In genomic region chr3:95199101-95199500, GRCm38 (mm10) we compare ENCODE assay signal across 24 mouse cellular contexts. TPM values are rescaled to one million over a fixed set of nuclear protein-coding genes. Genes with fewer than 3 reads are reported as not detected.
"Had no signal": no experiment of that assay in that cellular context is flagged by ENCODE, and none has a peak within 500 bp of the region (broad histone marks: within the 10 kb centered on the region; RNA-seq: fewer than 3 reads in every experiment).

No protein-coding gene starts in this region.

- H3K4me3 ChIP-seq: heart, adult 2 months; heart, embryonic 13.5 days; heart, embryonic 15.5 days; hindbrain, embryonic 13.5 days; hindbrain, embryonic 15.5 days; limb, embryonic 13.5 days; limb, embryonic 15.5 days; liver, embryonic 12.5 days had no signal

- H3K9ac ChIP-seq: heart, embryonic 13.5 days; heart, embryonic 15.5 days; hindbrain, embryonic 13.5 days; hindbrain, embryonic 15.5 days; limb, embryonic 13.5 days; limb, embryonic 15.5 days; liver, embryonic 12.5 days; liver, embryonic 14.5 days had no signal

- DNase-seq: gastrocnemius, postnatal 14 days; gastrocnemius, postnatal 36 days; heart, adult 11 months; heart, adult 2 months; heart, postnatal 14 days; heart, postnatal 36 days; layer of hippocampus, adult 9-11 months; layer of hippocampus, postnatal 36 days; left cerebral cortex, postnatal 4 days; lung, adult 18-20 months had no signal

- H3K27ac ChIP-seq: heart, adult 2 months; heart, embryonic 13.5 days; heart, embryonic 15.5 days; hindbrain, embryonic 13.5 days; hindbrain, embryonic 15.5 days; hindbrain, postnatal 0 days; limb, embryonic 13.5 days; limb, embryonic 15.5 days; liver, embryonic 12.5 days; liver, embryonic 14.5 days had no signal

- H3K27me3 ChIP-seq: heart, embryonic 13.5 days; heart, embryonic 15.5 days; hindbrain, embryonic 13.5 days; hindbrain, embryonic 15.5 days; limb, embryonic 13.5 days; limb, embryonic 15.5 days; liver, embryonic 12.5 days had no signal

- ATAC-seq: hindbrain, postnatal 0 days; intestine, embryonic 16.5 days; liver, embryonic 12.5 days had no signal

- H3K4me2 ChIP-seq: heart, embryonic 11.5 days; heart, embryonic 13.5 days; heart, embryonic 15.5 days; hindbrain, embryonic 13.5 days; hindbrain, embryonic 15.5 days; limb, embryonic 13.5 days; limb, embryonic 15.5 days; liver, embryonic 12.5 days had no signal

- H3K9me3 ChIP-seq: heart, embryonic 13.5 days; heart, embryonic 15.5 days; hindbrain, embryonic 13.5 days; hindbrain, embryonic 15.5 days; limb, embryonic 13.5 days; limb, embryonic 15.5 days; liver, embryonic 12.5 days had no signal

- H3K4me1 ChIP-seq: heart, embryonic 13.5 days; heart, embryonic 15.5 days; hindbrain, embryonic 13.5 days; hindbrain, embryonic 15.5 days; limb, embryonic 13.5 days; liver, embryonic 12.5 days had no signal

RNA-seq across cellular contexts. Expression of gene Gm128, which starts 42.3 kb away (rescaled TPM):
- polyA plus RNA-seq: heart, postnatal 0 days; hindbrain, embryonic 11.5 days; liver, adult 2 months had no signal
